Mouse (Mus musculus): ENCODE measurements around the gene Rpl35a.
"Not testable (repeated sequence)": the region's sequence is repeated elsewhere in the genome, so short reads cannot be mapped to it uniquely, and the experiment has no call there.

The Rpl35a gene

GRCm38 (mm10) chr16:33058033-33058432 lies 1.8 kb downstream of the Rpl35a start:
- DNase-seq = no peak

GRCm38 (mm10) chr16:33058656-33059055 lies 2.4 kb downstream of the Rpl35a start:
- DNase-seq = not testable (repeated sequence)

GRCm38 (mm10) chr16:33059471-33059870 lies 3.2 kb downstream of the Rpl35a start:
- no peak for DNase-seq

- no peak for DNase-seq
Observed at GRCm38 (mm10) chr16:33060926-33061325, 4.7 kb downstream of the Rpl35a start.

GRCm38 (mm10) chr16:33061400-33061799 lies 5.1 kb downstream of the Rpl35a start:
- no peak for DNase-seq

- DNase-seq = peak; percentile 66 to 73
Observed at GRCm38 (mm10) chr16:33062024-33062681, 5.9 kb downstream of the Rpl35a start, which contains the start of gene Lmln. Gene Lmln (plus strand): TSS chr16:33062521.

GRCm38 (mm10) chr16:33062682-33063131 lies 6.5 kb downstream of the Rpl35a start:
- DNase-seq = no peak

- no peak for DNase-seq
Observed at GRCm38 (mm10) chr16:33063267-33063666, 7.0 kb downstream of the Rpl35a start.

- DNase-seq = no peak
Observed at GRCm38 (mm10) chr16:33064636-33065035, 8.4 kb downstream of the Rpl35a start.

GRCm38 (mm10) chr16:33070928-33071327 lies 14.7 kb downstream of the Rpl35a start:
- DNase-seq = no peak

GRCm38 (mm10) chr16:33072871-33073557 lies 16.8 kb downstream of the Rpl35a start:
- DNase-seq = peak; percentile 72 to 76

GRCm38 (mm10) chr16:33074967-33075366 lies 18.7 kb downstream of the Rpl35a start:
- DNase-seq = no peak

GRCm38 (mm10) chr16:33076078-33076477 lies 19.8 kb downstream of the Rpl35a start:
- no peak for DNase-seq

- DNase-seq = no peak
Observed at GRCm38 (mm10) chr16:33077069-33077627, 20.9 kb downstream of the Rpl35a start.

GRCm38 (mm10) chr16:33080063-33080462 lies 23.8 kb downstream of the Rpl35a start:
- DNase-seq = no peak

- DNase-seq = no peak
Observed at GRCm38 (mm10) chr16:33082951-33083350, 26.7 kb downstream of the Rpl35a start.

- no peak for DNase-seq
Observed at GRCm38 (mm10) chr16:33083996-33084395, 27.7 kb downstream of the Rpl35a start.

- no peak for DNase-seq
Observed at GRCm38 (mm10) chr16:33085666-33086065, 29.4 kb downstream of the Rpl35a start.
